Mouse (Mus musculus) ES-E14 (cell line): Measurements from ENCODE around the gene Pdzd2. TPM values are rescaled to one million over a fixed set of nuclear protein-coding genes. Genes with fewer than 3 reads are reported as not detected.

Source experiments
- DNase-seq: peaks from one replicate; pipeline ENCODE4 v3.0.0-alpha.2; 2013; ENCODE audit warnings: low read depth, low spot score
- H3K27ac ChIP-seq: 2 replicates; pipeline ENCODE4 v1.5.1; 2012; ENCODE audit warnings: low read depth, mild to moderate bottlenecking, low read length, moderate library complexity, mixed read lengths; ENCODE audit not compliant: poor library complexity, insufficient read depth, severe bottlenecking
- H3K36me3 ChIP-seq: 2 replicates; pipeline ENCODE4 v1.6.1; 2012; ENCODE audit warnings: mild to moderate bottlenecking, low read length, moderate library complexity, mixed read lengths; ENCODE audit not compliant: control insufficient read depth, poor library complexity, insufficient read depth, severe bottlenecking
- H3K4me1 ChIP-seq, 2 experiments: fragments of 150-350 bp in 1 of 2; sonication (generic) in 1 of 2; 2 replicates each; pipeline ENCODE4 v1.6.1; 2012; ENCODE audit warnings: low read length in 2 of 2, mild to moderate bottlenecking in 1 of 2, mixed read lengths in 1 of 2; ENCODE audit not compliant: control insufficient read depth in 2 of 2, insufficient read depth in 2 of 2, poor library complexity in 1 of 2
- H3K4me3 ChIP-seq, 2 experiments: fragments of 150-350 bp in 1 of 2; sonication (generic) in 1 of 2; 2 replicates each; pipeline ENCODE4 v1.5.1; 2012; ENCODE audit warnings: low read length in 2 of 2, low read depth in 1 of 2, mild to moderate bottlenecking in 1 of 2, mixed read lengths in 1 of 2; ENCODE audit not compliant: insufficient read depth in 1 of 2, poor library complexity in 1 of 2, severe bottlenecking in 1 of 2
- H3K9ac ChIP-seq: 2 replicates; pipeline ENCODE4 v1.6.1; 2012; ENCODE audit warnings: low read depth, mild to moderate bottlenecking, low read length, mixed read lengths; ENCODE audit not compliant: poor library complexity, insufficient read depth, severe bottlenecking
- H3K9me3 ChIP-seq: fragments of 150-350 bp; sonication (generic); 2 replicates; pipeline ENCODE4 v1.6.1; 2012; ENCODE audit warnings: low read depth, mild to moderate bottlenecking, low read length; ENCODE audit not compliant: control insufficient read depth, insufficient read depth
- CHD2 ChIP-seq: IDR thresholded peaks from 2 replicates; pipeline ENCODE4 v1.6.1; 2014; ENCODE audit warnings: mild to moderate bottlenecking, low read depth, low read length, inconsistent platforms
- HCFC1 ChIP-seq: IDR thresholded peaks from 2 replicates; pipeline ENCODE4 v1.6.1; 2012; ENCODE audit warnings: low read length, inconsistent platforms, borderline replicate concordance; ENCODE audit not compliant: insufficient read depth
- MAFK ChIP-seq: IDR thresholded peaks from 2 replicates; pipeline ENCODE4 v1.6.1; 2014; ENCODE audit warnings: mild to moderate bottlenecking, low read depth, low read length, inconsistent platforms; ENCODE audit not compliant: insufficient read depth
- ZC3H11A ChIP-seq: IDR thresholded peaks from 2 replicates; pipeline ENCODE4 v1.6.1; 2012; ENCODE audit warnings: low read depth, mild to moderate bottlenecking, inconsistent platforms, low read length, borderline replicate concordance
- ZNF384 ChIP-seq: IDR thresholded peaks from 2 replicates; pipeline ENCODE4 v1.6.1; 2012; ENCODE audit warnings: low read depth, low read length, inconsistent platforms
- in situ Hi-C, 2 experiments: fragments of 600-800 bp; cut with MboI; formaldehyde crosslinking; loops; one replicate each; pipeline ENCODE4 v1.15.1; 2025; ENCODE audit warnings: low sequenced_read_pairs in 2 of 2, inconsistent platforms in 1 of 2; ENCODE audit not compliant: unreplicated experiment in 2 of 2
- total RNA-seq: library from RNA; depleted of rRNA; stranded (reverse); fragments of 300-350 nt; gene quantifications from 2 replicates; pipeline ENCODE4 v1.2.3, GENCODE M21; 2012

Pdzd2 gene
- total RNA-seq, 1 experiment, result 6.3 TPM

- Histone ChIP-seq H3K27ac (no peak overlapping the region), H3K9ac (no peak overlapping the region), H3K4me1 (peaks cover 0 to 8% of the 10 kb centered on the region in 2 experiments; a peak in 2 of 4 replicates), H3K9me3 (no peaks in the 10 kb centered on the region), H3K36me3 (no peaks in the 10 kb centered on the region), H3K4me3 (no peak overlapping the region)
- TF ChIP-seq ZNF384, result no peak
- TF ChIP-seq CHD2, result no peak
- TF ChIP-seq HCFC1, result no peak
- TF ChIP-seq ZC3H11A, result no peak
- no peak for TF ChIP-seq MAFK
- DNase-seq, result no peak
- in situ Hi-C loops, result no loop called here
Observed at GRCm38 (mm10) chr15:12420376-12420775, 319.3 kb downstream of the Pdzd2 start.

- Histone ChIP-seq H3K9ac (no peak overlapping the region), H3K36me3 (no peaks in the 10 kb centered on the region), H3K27ac (no peak overlapping the region), H3K4me1 (peaks cover 0 to 2% of the 10 kb centered on the region in 2 experiments; a peak in 1 of 4 replicates), H3K9me3 (no peaks in the 10 kb centered on the region), H3K4me3 (no peak overlapping the region)
- in situ Hi-C loops, result no loop called here
- no peak for DNase-seq
- no peak for TF ChIP-seq HCFC1
- TF ChIP-seq MAFK, result no peak
- no peak for TF ChIP-seq ZC3H11A
- no peak for TF ChIP-seq ZNF384
- TF ChIP-seq CHD2, result no peak
Observed at GRCm38 (mm10) chr15:12419446-12419845, 320.3 kb downstream of the Pdzd2 start.

GRCm38 (mm10) chr15:12415536-12416200 is 324.1 kb downstream of the Pdzd2 start:
- in situ Hi-C loops, result no loop called here
- Histone ChIP-seq H3K27ac (no peak overlapping the region), H3K9me3 (no peaks in the 10 kb centered on the region), H3K9ac (no peak overlapping the region), H3K4me3 (no peak overlapping the region), H3K4me1 (no peaks in the 10 kb centered on the region), H3K36me3 (no peaks in the 10 kb centered on the region)
- TF ChIP-seq MAFK (no peak), CHD2 (no peak), ZC3H11A (no peak), HCFC1 (no peak), ZNF384 (no peak)
- DNase-seq, result no peak

GRCm38 (mm10) chr15:12414696-12415095 is 325.0 kb downstream of the Pdzd2 start:
- no peaks in the 10 kb centered on the region for H3K36me3 ChIP-seq
- DNase-seq, result no peak
- H3K9me3 ChIP-seq, result no peaks in the 10 kb centered on the region
- H3K4me3 ChIP-seq, result no peak overlapping the region
- no peak overlapping the region for H3K27ac ChIP-seq
- peaks cover 0 to 2% of the 10 kb centered on the region in 2 experiments; a peak in 1 of 4 replicates for H3K4me1 ChIP-seq
- in situ Hi-C loops, result no loop called here
- TF ChIP-seq HCFC1 (no peak), ZC3H11A (no peak), ZNF384 (no peak), CHD2 (no peak), MAFK (no peak)
- no peak overlapping the region for H3K9ac ChIP-seq
